Mouse (Mus musculus): ENCODE measurements around the gene Etv3. TPM values are rescaled to one million over a fixed set of nuclear protein-coding genes. Genes with fewer than 3 reads are reported as not detected.

Etv3 gene
- polyA plus RNA-seq, 1 experiment from 2014 or later, result 8.6 TPM

- Histone ChIP-seq H3K27ac (ENCODE audit: low read depth, low read length) (no peak overlapping the region), H3K4me3 (ENCODE audit: low read depth, low read length) (no peak overlapping the region), H3K36me3 (ENCODE audit: control insufficient read depth, insufficient read depth, low read length) (no peaks in the 10 kb centered on the region), H3K4me2 (ENCODE audit: low read depth) (no peak overlapping the region), H3K9ac (ENCODE audit: low read length) (no peak overlapping the region), H3K9me3 (ENCODE audit: control insufficient read depth, low read length) (no peaks in the 10 kb centered on the region), H3K27me3 (ENCODE audit: control insufficient read depth, insufficient read depth, low read length) (no peaks in the 10 kb centered on the region), H3K4me1 (ENCODE audit: control insufficient read depth, insufficient read depth, low read length) (no peaks in the 10 kb centered on the region)
- DNase-seq (ENCODE audit: low spot score) (no peak), ATAC-seq (ENCODE audit: insufficient read depth, low FRiP score, low TSS enrichment) (no peak)
- 92% methylated on average over 9 of the region's 9 CpGs for WGBS
These were observed 14.4 kb upstream of the Etv3 start for GRCm38 (mm10) chr3:87510832-87511231.

- no peak overlapping the region for H3K27ac ChIP-seq (ENCODE audit: low read depth, low read length)
- ATAC-seq (ENCODE audit: insufficient read depth, low FRiP score, low TSS enrichment), result no peak
- WGBS, result 59% methylated on average over 16 of the region's 16 CpGs
These were observed 13.0 kb upstream of the Etv3 start for GRCm38 (mm10) chr3:87511971-87512765.

GRCm38 (mm10) chr3:87515567-87516081 lies 9.6 kb upstream of the Etv3 start:
- H3K27me3 ChIP-seq (ENCODE audit: control insufficient read depth, insufficient read depth, low read length), result no peaks in the 10 kb centered on the region
- WGBS, result 77% methylated on average over 13 of the region's 13 CpGs
- no peaks in the 10 kb centered on the region for H3K9me3 ChIP-seq (ENCODE audit: control insufficient read depth, low read length)
- no peak overlapping the region for H3K9ac ChIP-seq (ENCODE audit: low read length)
- no peaks in the 10 kb centered on the region for H3K4me1 ChIP-seq (ENCODE audit: control insufficient read depth, insufficient read depth, low read length)
- no peak overlapping the region for H3K27ac ChIP-seq (ENCODE audit: low read depth, low read length)
- no peak overlapping the region for H3K4me3 ChIP-seq (ENCODE audit: low read depth, low read length)
- no peaks in the 10 kb centered on the region for H3K36me3 ChIP-seq (ENCODE audit: control insufficient read depth, insufficient read depth, low read length)
- DNase-seq (ENCODE audit: low spot score) (no peak), ATAC-seq (ENCODE audit: insufficient read depth, low FRiP score, low TSS enrichment) (no peak)
- H3K4me2 ChIP-seq (ENCODE audit: low read depth), result no peak overlapping the region

More at GRCm38 (mm10) chr3:87511971-87512765, 13.0 kb upstream of the Etv3 start:
- Histone ChIP-seq H3K4me3 (ENCODE audit: low read depth, low read length) (no peak overlapping the region), H3K4me1 (ENCODE audit: control insufficient read depth, insufficient read depth, low read length) (no peaks in the 10 kb centered on the region), H3K27me3 (ENCODE audit: control insufficient read depth, insufficient read depth, low read length) (no peaks in the 10 kb centered on the region), H3K9me3 (ENCODE audit: control insufficient read depth, low read length) (no peaks in the 10 kb centered on the region), H3K9ac (ENCODE audit: low read length) (no peak overlapping the region), H3K4me2 (ENCODE audit: low read depth) (no peak overlapping the region), H3K36me3 (ENCODE audit: control insufficient read depth, insufficient read depth, low read length) (no peaks in the 10 kb centered on the region)
- DNase-seq (ENCODE audit: low spot score), result no peak

- H3K27me3 ChIP-seq (ENCODE audit: control insufficient read depth, insufficient read depth, low read length), result no peaks in the 10 kb centered on the region
- H3K9me3 ChIP-seq (ENCODE audit: control insufficient read depth, low read length), result no peaks in the 10 kb centered on the region
- H3K4me2 ChIP-seq (ENCODE audit: low read depth), result no peak overlapping the region
- ATAC-seq (ENCODE audit: insufficient read depth, low FRiP score, low TSS enrichment) (no peak), DNase-seq (ENCODE audit: low spot score) (no peak)
- H3K36me3 ChIP-seq (ENCODE audit: control insufficient read depth, insufficient read depth, low read length), result no peaks in the 10 kb centered on the region
- H3K9ac ChIP-seq (ENCODE audit: low read length), result no peak overlapping the region
- no peaks in the 10 kb centered on the region for H3K4me1 ChIP-seq (ENCODE audit: control insufficient read depth, insufficient read depth, low read length)
- no peak overlapping the region for H3K27ac ChIP-seq (ENCODE audit: low read depth, low read length)
- H3K4me3 ChIP-seq (ENCODE audit: low read depth, low read length), result no peak overlapping the region
These were observed 6.8 kb upstream of the Etv3 start for GRCm38 (mm10) chr3:87518425-87518824.

DNA sequence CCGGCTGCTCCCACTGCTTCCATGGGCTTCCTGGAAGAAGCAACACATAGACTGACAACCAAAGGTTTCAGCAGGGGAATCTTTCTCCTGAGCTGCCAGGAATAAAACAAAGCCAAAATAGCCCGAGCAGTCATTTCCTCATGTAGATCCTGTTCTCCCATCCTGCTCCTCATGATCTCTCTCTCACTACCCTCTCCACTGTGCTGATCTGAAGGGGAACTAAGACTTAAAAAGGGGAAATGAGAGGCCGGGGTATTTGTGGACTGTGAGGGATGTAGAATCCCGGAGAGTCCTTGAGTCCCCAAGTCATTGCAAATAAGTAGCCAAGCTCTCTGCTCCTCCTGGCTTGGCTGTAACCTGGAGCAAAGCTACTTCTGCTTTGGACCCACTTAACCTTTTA lies 4.1 kb upstream of the Etv3 start:
- Histone ChIP-seq H3K4me2 (ENCODE audit: low read depth) (no peak overlapping the region), H3K27ac (ENCODE audit: low read depth, low read length) (no peak overlapping the region), H3K9me3 (ENCODE audit: control insufficient read depth, low read length) (no peaks in the 10 kb centered on the region), H3K9ac (ENCODE audit: low read length) (no peak overlapping the region), H3K27me3 (ENCODE audit: control insufficient read depth, insufficient read depth, low read length) (no peaks in the 10 kb centered on the region), H3K36me3 (ENCODE audit: control insufficient read depth, insufficient read depth, low read length) (no peaks in the 10 kb centered on the region), H3K4me1 (ENCODE audit: control insufficient read depth, insufficient read depth, low read length) (no peaks in the 10 kb centered on the region; the same call in 1 of the 2 replicates), H3K4me3 (ENCODE audit: low read depth, low read length) (no peak overlapping the region)
- 85% methylated on average over 4 of the region's 4 CpGs for WGBS
- DNase-seq (ENCODE audit: low spot score) (no peak), ATAC-seq (ENCODE audit: insufficient read depth, low FRiP score, low TSS enrichment) (no peak)

- whole genome bisulfite sequencing, result 58% methylated on average over 1 of the region's 1 CpGs
These were observed 3.4 kb upstream of the Etv3 start for GRCm38 (mm10) chr3:87521833-87522232.

DNA sequence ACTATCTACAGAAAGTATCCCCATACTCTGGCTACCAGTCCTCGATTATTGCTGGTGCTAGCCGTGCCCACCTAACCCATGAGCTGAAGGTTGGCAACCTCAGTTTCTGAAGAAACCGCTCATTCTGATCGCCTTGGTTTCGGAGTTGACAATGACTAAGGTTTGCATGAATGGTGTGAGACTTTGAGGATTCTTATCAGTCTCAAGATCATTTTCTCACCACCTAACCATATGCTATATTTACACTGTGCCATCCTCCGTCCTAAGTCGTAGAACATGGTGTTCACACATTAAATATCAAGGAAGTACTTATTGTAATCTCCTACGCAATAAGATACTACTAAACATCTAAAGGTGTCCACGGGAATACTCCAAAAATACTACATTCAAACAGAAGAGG lies 1.5 kb upstream of the Etv3 start:
- H3K36me3 ChIP-seq (ENCODE audit: control insufficient read depth, insufficient read depth, low read length), result peaks cover 3% of the 10 kb centered on the region; the same call in 1 of the 2 replicates
- no peak for ATAC-seq (ENCODE audit: insufficient read depth, low FRiP score, low TSS enrichment)
- H3K9ac ChIP-seq (ENCODE audit: low read length), result no peak overlapping the region
- H3K27me3 ChIP-seq (ENCODE audit: control insufficient read depth, insufficient read depth, low read length), result no peaks in the 10 kb centered on the region
- no peaks in the 10 kb centered on the region for H3K9me3 ChIP-seq (ENCODE audit: control insufficient read depth, low read length)
- 94% methylated on average over 9 of the region's 9 CpGs for WGBS
- no peak overlapping the region for H3K4me2 ChIP-seq (ENCODE audit: low read depth)
- DNase-seq (ENCODE audit: low spot score), result no peak
- no peak overlapping the region for H3K4me3 ChIP-seq (ENCODE audit: low read depth, low read length)
- H3K27ac ChIP-seq (ENCODE audit: low read depth, low read length), result no peak overlapping the region
- H3K4me1 ChIP-seq (ENCODE audit: control insufficient read depth, insufficient read depth, low read length), result peaks cover 7% of the 10 kb centered on the region

More at GRCm38 (mm10) chr3:87521833-87522232, 3.4 kb upstream of the Etv3 start:
- Histone ChIP-seq H3K9ac (ENCODE audit: low read length) (no peak overlapping the region), H3K4me2 (ENCODE audit: low read depth) (no peak overlapping the region), H3K4me1 (ENCODE audit: control insufficient read depth, insufficient read depth, low read length) (peaks cover 6% of the 10 kb centered on the region), H3K27me3 (ENCODE audit: control insufficient read depth, insufficient read depth, low read length) (no peaks in the 10 kb centered on the region), H3K36me3 (ENCODE audit: control insufficient read depth, insufficient read depth, low read length) (no peaks in the 10 kb centered on the region), H3K4me3 (ENCODE audit: low read depth, low read length) (no peak overlapping the region), H3K9me3 (ENCODE audit: control insufficient read depth, low read length) (no peaks in the 10 kb centered on the region), H3K27ac (ENCODE audit: low read depth, low read length) (no peak overlapping the region)
- DNase-seq (ENCODE audit: low spot score) (no peak), ATAC-seq (ENCODE audit: insufficient read depth, low FRiP score, low TSS enrichment) (no peak)

- peak overlapping the region; percentile 70 for H3K4me2 ChIP-seq (ENCODE audit: low read depth)
These were observed 797 bp downstream of the Etv3 start for GRCm38 (mm10) chr3:87525837-87526570.

More at GRCm38 (mm10) chr3:87525837-87526570, 797 bp downstream of the Etv3 start:
- peaks cover 3% of the 10 kb centered on the region; the same call in 1 of the 2 replicates for H3K36me3 ChIP-seq (ENCODE audit: control insufficient read depth, insufficient read depth, low read length)
- 3% methylated on average over 27 of the region's 27 CpGs for WGBS
- no peaks in the 10 kb centered on the region for H3K27me3 ChIP-seq (ENCODE audit: control insufficient read depth, insufficient read depth, low read length)
- peak overlapping the region; percentile 73 for H3K4me3 ChIP-seq (ENCODE audit: low read depth, low read length)
- peaks cover 7% of the 10 kb centered on the region for H3K4me1 ChIP-seq (ENCODE audit: control insufficient read depth, insufficient read depth, low read length)
- H3K27ac ChIP-seq (ENCODE audit: low read depth, low read length), result no peak overlapping the region
- DNase-seq (ENCODE audit: low spot score), result no peak
- peak overlapping the region; percentile 88 for H3K9ac ChIP-seq (ENCODE audit: low read length)
- ATAC-seq (ENCODE audit: insufficient read depth, low FRiP score, low TSS enrichment), result peak; percentile 58; the same call in 1 of the 2 replicates
- H3K9me3 ChIP-seq (ENCODE audit: control insufficient read depth, low read length), result no peaks in the 10 kb centered on the region
